Mouse (Mus musculus) E14TG2a.4 (cell line): Measurements from ENCODE around the gene Myoz2.

Experiments used
- H3K27me3 ChIP-seq: 2 replicates; pipeline ENCODE4 v1.6.1; 2014; ENCODE audit warnings: low read length, control low read depth; ENCODE audit not compliant: insufficient read depth
- H3K36me3 ChIP-seq: 2 replicates; pipeline ENCODE4 v1.6.1; 2014; ENCODE audit warnings: low read length, control low read depth; ENCODE audit not compliant: insufficient read depth
- H3K4me1 ChIP-seq: replicated peaks from 2 replicates; pipeline ENCODE4 v1.6.1; 2014; ENCODE audit warnings: low read depth, low read length, control low read depth
- H3K4me3 ChIP-seq: replicated peaks from 2 replicates; pipeline ENCODE4 v1.5.1; 2014; ENCODE audit warnings: mild to moderate bottlenecking, low read length
- H3K9me3 ChIP-seq: 2 replicates; pipeline ENCODE4 v1.6.1; 2014; ENCODE audit warnings: low read length, control low read depth
- CTCF ChIP-seq: conservative IDR thresholded peaks from 2 replicates; pipeline ENCODE4 v1.5.1; 2014; ENCODE audit warnings: low read length
- NANOG ChIP-seq: IDR thresholded peaks from 2 replicates; pipeline ENCODE4 v1.6.1; 2014; ENCODE audit warnings: borderline replicate concordance, low read length, mixed read lengths
- POU5F1 ChIP-seq: IDR thresholded peaks from 2 replicates; pipeline ENCODE4 v1.6.1; 2014; ENCODE audit warnings: low read length, borderline replicate concordance

Myoz2 gene

DNA sequence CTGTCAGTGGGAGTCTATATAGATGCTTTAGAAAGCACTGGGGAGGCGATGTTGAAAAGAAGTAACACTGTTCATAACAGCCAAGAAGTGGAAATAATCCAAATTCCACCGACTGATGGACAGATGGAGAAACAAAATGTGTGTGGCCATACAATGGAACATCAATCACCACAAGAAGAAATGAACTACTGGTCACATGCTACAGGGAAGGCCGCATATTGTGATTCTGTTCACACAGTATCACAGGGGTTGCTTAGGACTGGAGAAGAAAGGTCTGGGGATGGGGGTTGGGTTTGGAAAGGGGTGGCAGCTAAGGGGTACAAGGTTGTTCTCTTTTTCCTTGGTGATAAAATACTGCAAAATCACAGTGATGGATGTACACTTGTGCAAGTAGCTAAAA, 60.0 kb downstream of the Myoz2 start:
- no peak for TF ChIP-seq NANOG
- no peak for TF ChIP-seq CTCF
- no peak for TF ChIP-seq POU5F1
- H3K27me3 ChIP-seq = no peaks in the 10 kb centered on the region
- peaks cover 21% of the 10 kb centered on the region for H3K4me1 ChIP-seq
- peaks cover 22% of the 10 kb centered on the region for H3K36me3 ChIP-seq
- H3K4me3 ChIP-seq = no peak overlapping the region
- no peaks in the 10 kb centered on the region for H3K9me3 ChIP-seq

DNA sequence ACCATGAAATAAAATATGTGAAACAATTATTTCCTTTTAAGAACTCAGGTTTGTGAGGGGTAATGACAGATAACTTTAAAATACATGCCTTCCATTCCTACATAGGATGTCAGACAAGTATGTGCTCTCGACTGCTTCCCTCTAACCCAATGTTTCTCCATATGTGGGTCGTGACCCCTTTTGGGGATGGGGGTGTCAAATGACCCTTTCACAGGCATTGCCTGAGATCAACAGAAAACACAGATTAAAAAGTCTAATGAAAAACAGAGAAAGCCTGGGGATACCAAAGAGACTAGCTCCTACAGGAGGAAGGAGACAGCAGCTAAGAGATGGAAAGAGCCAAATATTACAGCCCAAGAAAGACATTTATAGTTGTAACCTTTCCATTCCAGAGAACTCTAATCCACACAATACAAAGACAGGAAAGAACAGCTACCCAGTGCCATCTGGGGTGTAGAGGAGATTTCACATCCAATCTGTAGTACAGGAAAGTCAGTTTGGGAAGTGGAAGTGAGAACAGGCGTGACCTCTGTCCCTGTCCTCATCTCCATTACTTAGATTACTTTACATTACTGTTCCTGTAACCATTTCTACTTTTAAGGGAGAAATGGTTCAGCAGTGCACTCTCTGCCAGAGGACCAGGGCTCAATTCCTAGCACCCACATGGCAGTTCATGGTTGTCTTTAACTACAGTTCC, 62.5 kb downstream of the Myoz2 start:
- H3K4me1 ChIP-seq = peaks cover 21% of the 10 kb centered on the region
- no peak overlapping the region for H3K4me3 ChIP-seq
- TF ChIP-seq NANOG (no peak), CTCF (no peak), POU5F1 (no peak)
- H3K27me3 ChIP-seq = no peaks in the 10 kb centered on the region
- no peaks in the 10 kb centered on the region for H3K9me3 ChIP-seq
- peaks cover 18% of the 10 kb centered on the region for H3K36me3 ChIP-seq

DNA sequence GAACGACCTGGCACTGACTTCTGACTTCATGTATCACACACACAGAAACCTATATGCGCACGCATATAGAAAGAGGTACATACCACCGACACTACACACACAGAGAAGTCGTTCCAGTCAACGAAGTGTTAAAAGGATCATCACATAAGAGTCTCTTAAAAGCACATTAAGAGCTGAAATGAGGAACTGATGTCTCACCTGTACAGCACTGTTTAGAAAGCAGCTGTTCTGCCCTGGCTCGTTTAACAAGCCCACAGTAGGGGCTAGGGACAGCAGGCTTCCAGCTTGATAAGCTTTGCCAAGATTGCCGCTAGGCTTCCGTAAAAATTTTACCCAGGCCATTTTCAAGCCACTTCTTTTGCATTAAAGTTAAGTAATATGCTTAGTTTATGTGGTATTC, 66.4 kb downstream of the Myoz2 start:
- no peak overlapping the region for H3K4me3 ChIP-seq
- TF ChIP-seq CTCF (no peak), POU5F1 (no peak), NANOG (no peak)
- no peaks in the 10 kb centered on the region for H3K27me3 ChIP-seq
- H3K36me3 ChIP-seq = peaks cover 26% of the 10 kb centered on the region
- no peaks in the 10 kb centered on the region for H3K4me1 ChIP-seq
- no peaks in the 10 kb centered on the region for H3K9me3 ChIP-seq

DNA sequence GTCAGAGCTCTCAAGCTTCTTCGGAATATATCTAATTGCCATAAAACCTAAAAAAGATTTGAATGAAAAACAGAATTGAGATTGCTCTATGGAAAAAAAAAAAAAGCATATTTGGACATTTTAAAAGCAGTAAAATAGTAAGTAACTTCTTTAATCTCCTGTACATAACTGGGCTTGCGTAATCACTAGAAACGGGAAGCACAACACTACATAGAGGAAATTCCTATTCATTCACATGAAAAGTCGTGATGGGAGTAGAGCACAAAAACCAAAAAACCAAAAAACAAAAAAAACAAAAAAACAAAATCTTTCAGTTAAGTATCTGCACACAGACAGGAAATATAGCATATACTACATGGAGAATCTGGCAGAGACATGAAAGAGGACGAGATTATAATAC, 70.5 kb downstream of the Myoz2 start:
- H3K4me3 ChIP-seq = no peak overlapping the region
- no peaks in the 10 kb centered on the region for H3K9me3 ChIP-seq
- H3K27me3 ChIP-seq = no peaks in the 10 kb centered on the region
- no peak for TF ChIP-seq CTCF
- no peak for TF ChIP-seq POU5F1
- TF ChIP-seq NANOG = no peak
- no peaks in the 10 kb centered on the region for H3K4me1 ChIP-seq
- peaks cover 59% of the 10 kb centered on the region for H3K36me3 ChIP-seq
